Mouse (Mus musculus): ENCODE results near the gene Vmn1r103.
"Not testable (repeated sequence)": the region's sequence is repeated elsewhere in the genome, so short reads cannot be mapped to it uniquely, and the experiment has no call there.

Gene Vmn1r103

GRCm38 (mm10) chr7:20510434-20510833 lies at the start of gene Vmn1r103:
Vmn1r103 (minus strand) TSS chr7:20510534.
- DNase-seq (ENCODE audit: low spot score in 2 of 2) = not testable (repeated sequence)

GRCm38 (mm10) chr7:20545657-20546056 lies 35.3 kb upstream of the Vmn1r103 start, which contains the start of gene Gm5726:
Gm5726 (minus strand) TSS chr7:20545757.
- DNase-seq (ENCODE audit: low spot score in 2 of 2) = not testable (repeated sequence)

GRCm38 (mm10) chr7:20533537-20533936 lies 23.2 kb upstream of the Vmn1r103 start, which contains the start of gene Vmn1r104:
Vmn1r104 (plus strand) TSS chr7:20533837.
- not testable (repeated sequence) for DNase-seq (ENCODE audit: low spot score in 2 of 2)

GRCm38 (mm10) chr7:20474825-20475224 lies 35.5 kb downstream of the Vmn1r103 start, which contains the start of gene Gm10670:
Gm10670 (minus strand) TSS chr7:20474925.
- not testable (repeated sequence) for DNase-seq (ENCODE audit: low spot score in 2 of 2)

Measured in frontal cortex, postnatal 25 days (tissue).